Mouse (Mus musculus): ENCODE measurements at regions not wholly inside any gene's neighbourhood (a gene's known extent, or its start where the extent isn't known, plus 50 kb on each side); places are given as distances from the start of the nearest gene placed in this dataset.
"Not testable (repeated sequence)": the region's sequence is repeated elsewhere in the genome, so short reads cannot be mapped to it uniquely, and the experiment has no call there.

GRCm38 (mm10) chr11:41090391-41090900, 335.3 kb upstream of the Ccng1 start:
- DNase-seq, result not testable (repeated sequence)

- DNase-seq, result no peak
These were observed 308.5 kb upstream of the Ccng1 start for GRCm38 (mm10) chr11:41063570-41063969.

GRCm38 (mm10) chr11:41057796-41058195, 302.7 kb upstream of the Ccng1 start:
- peak; percentile 0 for DNase-seq

- DNase-seq, result no peak
These were observed 274.9 kb upstream of the Ccng1 start for GRCm38 (mm10) chr11:41030018-41030417.

- no peak for DNase-seq
These were observed 255.0 kb upstream of the Ccng1 start for GRCm38 (mm10) chr11:41010096-41010495.

- DNase-seq, result no peak
These were observed 217.7 kb upstream of the Ccng1 start for GRCm38 (mm10) chr11:40972806-40973205.

- DNase-seq, result peak; percentile 80
These were observed 172.1 kb upstream of the Ccng1 start for GRCm38 (mm10) chr11:40927168-40927567.

GRCm38 (mm10) chr11:40891485-40891884, 136.4 kb upstream of the Ccng1 start:
- DNase-seq, result no peak

GRCm38 (mm10) chr11:40884509-40884908, 129.4 kb upstream of the Ccng1 start:
- DNase-seq, result no peak

GRCm38 (mm10) chr11:40879589-40879988, 124.5 kb upstream of the Ccng1 start:
- DNase-seq, result no peak

GRCm38 (mm10) chr11:40873002-40873401, 117.9 kb upstream of the Ccng1 start:
- DNase-seq, result no peak

GRCm38 (mm10) chr11:40865694-40866093, 110.6 kb upstream of the Ccng1 start:
- DNase-seq, result peak; percentile 72

- no peak for DNase-seq
These were observed 96.2 kb upstream of the Ccng1 start for GRCm38 (mm10) chr11:40851361-40851760.

- DNase-seq, result peak; percentile 10
These were observed 95.6 kb upstream of the Ccng1 start for GRCm38 (mm10) chr11:40850652-40851092.

GRCm38 (mm10) chr11:40846586-40846985, 91.5 kb upstream of the Ccng1 start:
- no peak for DNase-seq

- DNase-seq, result peak; percentile 2
These were observed 80.3 kb upstream of the Ccng1 start for GRCm38 (mm10) chr11:40835393-40835792.

Measured in embryo, embryonic 11 days (tissue).